Mouse (Mus musculus): ENCODE data around the gene Gab2.

Gab2 gene

DNA sequence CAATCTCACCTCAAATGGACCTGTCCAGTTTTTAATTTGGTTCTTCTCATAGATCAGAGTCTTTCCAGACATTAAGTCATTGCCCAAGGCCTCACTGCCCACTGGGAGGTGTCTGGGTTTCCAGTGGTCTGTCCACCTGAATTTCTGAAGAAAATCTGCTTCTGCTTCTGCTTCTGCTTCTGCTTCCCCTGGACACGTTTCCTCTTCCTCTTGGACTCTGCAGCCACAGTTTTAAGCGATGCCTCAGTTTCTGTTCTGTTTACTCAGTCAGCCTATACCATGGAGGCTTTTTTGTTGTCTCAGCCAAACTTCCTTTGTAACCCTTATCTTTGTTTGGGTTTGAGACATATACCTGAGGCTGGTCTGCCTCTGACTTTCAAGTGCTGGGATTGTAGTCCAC lies 170.3 kb downstream of the Gab2 start:
- DNase-seq (ENCODE audit: low read depth) = no peak

- DNase-seq (ENCODE audit: low read depth) = no peak
Observed at GRCm38 (mm10) chr7:97262541-97262940, 181.2 kb downstream of the Gab2 start.

- DNase-seq (ENCODE audit: low read depth) = no peak
Observed at GRCm38 (mm10) chr7:97270367-97270766, 189.0 kb downstream of the Gab2 start.

DNA sequence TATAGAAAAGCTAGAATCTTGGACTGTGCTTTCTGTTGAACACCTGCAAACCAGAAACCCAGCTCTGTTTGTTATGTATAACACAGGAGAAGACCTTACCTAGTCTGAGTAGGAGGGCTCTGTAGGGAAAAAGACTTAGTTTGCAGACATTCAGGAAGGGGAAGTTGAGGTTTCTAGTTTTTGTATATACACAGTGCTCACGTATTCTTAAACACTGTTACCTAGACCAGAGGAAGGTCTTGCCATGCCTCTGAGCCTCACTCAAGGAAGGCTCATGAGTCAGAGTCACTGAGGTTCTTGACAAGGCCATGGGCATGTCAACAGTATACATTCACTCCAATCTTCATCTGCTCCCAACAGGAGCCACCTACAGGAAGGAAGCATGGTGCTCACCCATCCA lies 189.7 kb downstream of the Gab2 start:
- no peak for DNase-seq (ENCODE audit: low read depth)

- DNase-seq (ENCODE audit: low read depth) = no peak
Observed at GRCm38 (mm10) chr7:97296986-97297385, 215.6 kb downstream of the Gab2 start.

DNA sequence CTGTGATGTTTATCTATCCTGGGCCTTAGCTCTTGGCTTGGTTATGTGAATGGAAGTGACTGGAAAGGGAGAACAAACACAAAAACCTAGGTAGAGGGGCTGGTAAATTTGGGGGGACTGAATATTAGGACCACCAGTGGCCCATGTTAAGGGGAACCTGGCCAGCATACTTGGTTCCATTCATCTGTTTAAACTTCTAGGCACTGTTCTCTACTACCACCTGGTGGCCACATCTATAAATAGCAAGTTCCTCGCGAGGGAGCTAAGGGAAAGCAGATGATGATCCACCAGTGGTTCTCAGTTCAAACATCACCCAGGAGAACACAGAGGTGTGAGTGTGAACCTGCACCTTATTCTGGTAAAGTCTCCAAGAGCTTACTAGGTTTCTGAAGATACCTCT lies 216.1 kb downstream of the Gab2 start:
- peak; percentile 72 for DNase-seq (ENCODE audit: low read depth)

GRCm38 (mm10) chr7:97298279-97298678 lies 216.9 kb downstream of the Gab2 start:
- DNase-seq (ENCODE audit: low read depth) = no peak

- no peak for DNase-seq (ENCODE audit: low read depth)
Observed at GRCm38 (mm10) chr7:97298943-97299342, 217.6 kb downstream of the Gab2 start.

- DNase-seq (ENCODE audit: low read depth) = no peak
Observed at GRCm38 (mm10) chr7:97300914-97301313, 219.5 kb downstream of the Gab2 start.

DNA sequence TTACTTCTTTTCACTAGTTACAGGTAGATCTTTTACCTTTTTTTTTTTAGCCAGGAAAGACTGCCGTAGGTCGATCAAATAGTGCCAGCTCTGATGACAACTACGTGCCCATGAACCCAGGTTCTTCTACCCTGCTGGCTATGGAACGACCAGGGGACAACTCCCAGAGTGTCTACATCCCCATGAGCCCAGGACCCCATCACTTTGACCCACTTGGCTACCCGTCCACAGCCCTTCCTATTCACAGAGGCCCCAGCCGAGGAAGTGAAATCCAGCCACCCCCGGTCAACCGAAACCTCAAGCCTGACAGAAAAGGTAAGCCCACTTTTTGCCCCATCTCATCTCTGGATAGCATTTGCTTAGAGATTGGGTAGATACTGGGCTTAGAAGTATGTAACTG lies 219.9 kb downstream of the Gab2 start:
- no peak for DNase-seq (ENCODE audit: low read depth)

GRCm38 (mm10) chr7:97302261-97302660 lies 220.9 kb downstream of the Gab2 start:
- DNase-seq (ENCODE audit: low read depth) = no peak

DNA sequence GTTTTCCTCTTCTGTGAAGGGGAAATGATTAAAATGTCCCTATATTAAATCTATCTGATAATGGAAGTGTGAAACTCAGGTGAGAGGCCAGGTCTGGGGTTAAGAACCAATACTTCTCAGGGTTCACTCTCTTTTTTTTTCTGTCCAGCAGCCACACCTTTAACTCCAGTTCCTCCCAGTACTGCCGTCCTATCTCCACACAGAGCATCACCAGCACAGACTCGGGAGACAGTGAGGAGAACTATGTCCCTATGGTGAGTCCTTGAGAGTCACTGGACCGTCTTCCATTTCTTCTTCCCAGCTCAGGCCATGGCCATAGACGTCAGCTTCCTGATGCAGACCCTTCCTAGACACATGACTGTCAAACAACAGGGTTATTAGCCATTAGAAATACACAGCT lies 221.5 kb downstream of the Gab2 start:
- no peak for DNase-seq (ENCODE audit: low read depth)

GRCm38 (mm10) chr7:97303614-97304013 lies 222.2 kb downstream of the Gab2 start:
- no peak for DNase-seq (ENCODE audit: low read depth)

- no peak for DNase-seq (ENCODE audit: low read depth)
Observed at GRCm38 (mm10) chr7:97304471-97304870, 223.1 kb downstream of the Gab2 start.

- no peak for DNase-seq (ENCODE audit: low read depth)
Observed at GRCm38 (mm10) chr7:97305206-97305605, 223.8 kb downstream of the Gab2 start.

GRCm38 (mm10) chr7:97306813-97307212 lies 225.4 kb downstream of the Gab2 start:
- DNase-seq (ENCODE audit: low read depth) = no peak

DNA sequence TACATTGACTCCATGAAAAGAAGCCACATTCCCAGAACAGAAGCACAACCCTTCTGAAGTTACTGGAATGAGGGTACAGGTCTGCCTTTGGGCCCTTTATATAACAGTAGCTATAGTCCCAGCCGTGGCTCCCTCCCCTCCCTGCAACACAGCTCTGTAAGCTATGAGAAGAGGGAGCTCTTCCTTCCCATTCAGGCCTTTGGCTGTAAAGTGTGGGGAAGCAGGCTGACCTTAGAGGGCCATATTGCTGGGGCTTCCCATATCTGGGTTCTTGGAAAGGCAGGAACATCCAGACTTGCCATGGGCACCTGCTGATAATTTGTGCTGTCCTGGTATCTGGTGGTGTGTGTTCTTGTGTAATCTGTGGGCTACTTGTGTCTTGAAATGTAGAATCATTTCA lies 226.2 kb downstream of the Gab2 start:
- no peak for DNase-seq (ENCODE audit: low read depth)

GRCm38 (mm10) chr7:97309461-97310340 lies 228.3 kb downstream of the Gab2 start:
- DNase-seq (ENCODE audit: low read depth) = no peak

GRCm38 (mm10) chr7:97310341-97310635 lies 228.9 kb downstream of the Gab2 start:
- no peak for DNase-seq (ENCODE audit: low read depth)

DNA sequence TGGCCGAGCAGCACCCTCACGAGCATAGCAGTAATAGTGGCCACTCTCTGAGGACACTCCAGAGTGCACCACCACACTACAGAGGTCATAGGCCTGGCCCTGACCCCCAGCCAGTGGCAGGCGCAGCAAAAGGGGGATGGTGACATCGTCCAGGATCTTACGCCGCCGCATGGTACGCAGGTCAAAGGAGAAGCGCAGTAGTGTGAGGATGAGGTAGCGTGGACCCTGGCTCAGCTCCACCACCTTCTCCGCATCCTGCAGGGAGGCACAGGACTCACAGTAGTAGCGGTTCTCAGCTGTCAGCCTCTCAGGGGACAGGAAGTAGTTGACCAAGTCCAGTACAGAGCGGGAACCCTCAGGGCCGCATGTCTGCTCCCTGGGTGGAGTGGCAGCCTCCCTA lies 230.2 kb downstream of the Gab2 start:
- no peak for DNase-seq (ENCODE audit: low read depth)

- no peak for DNase-seq (ENCODE audit: low read depth)
Observed at GRCm38 (mm10) chr7:97312196-97312595, 230.8 kb downstream of the Gab2 start.

DNA sequence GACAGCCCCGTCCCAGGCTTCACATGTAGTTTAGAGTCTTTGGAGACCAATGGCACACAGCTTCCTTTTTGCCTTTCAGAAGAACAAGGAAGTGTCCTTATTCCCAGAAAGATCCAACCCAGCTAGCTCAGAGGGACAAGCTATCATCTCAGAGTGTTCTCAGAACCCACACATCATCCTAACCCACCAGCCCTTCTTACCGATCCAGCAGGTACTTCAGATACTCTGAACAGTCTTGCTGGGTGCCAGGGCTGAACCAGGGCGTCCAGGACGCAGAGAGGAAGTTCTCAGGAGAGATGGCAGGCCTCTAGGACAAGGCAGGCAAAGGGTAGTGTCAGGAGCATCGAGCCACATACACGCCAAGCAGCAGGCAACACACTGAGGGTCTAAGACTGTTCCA lies 231.5 kb downstream of the Gab2 start:
- DNase-seq (ENCODE audit: low read depth) = no peak

DNA sequence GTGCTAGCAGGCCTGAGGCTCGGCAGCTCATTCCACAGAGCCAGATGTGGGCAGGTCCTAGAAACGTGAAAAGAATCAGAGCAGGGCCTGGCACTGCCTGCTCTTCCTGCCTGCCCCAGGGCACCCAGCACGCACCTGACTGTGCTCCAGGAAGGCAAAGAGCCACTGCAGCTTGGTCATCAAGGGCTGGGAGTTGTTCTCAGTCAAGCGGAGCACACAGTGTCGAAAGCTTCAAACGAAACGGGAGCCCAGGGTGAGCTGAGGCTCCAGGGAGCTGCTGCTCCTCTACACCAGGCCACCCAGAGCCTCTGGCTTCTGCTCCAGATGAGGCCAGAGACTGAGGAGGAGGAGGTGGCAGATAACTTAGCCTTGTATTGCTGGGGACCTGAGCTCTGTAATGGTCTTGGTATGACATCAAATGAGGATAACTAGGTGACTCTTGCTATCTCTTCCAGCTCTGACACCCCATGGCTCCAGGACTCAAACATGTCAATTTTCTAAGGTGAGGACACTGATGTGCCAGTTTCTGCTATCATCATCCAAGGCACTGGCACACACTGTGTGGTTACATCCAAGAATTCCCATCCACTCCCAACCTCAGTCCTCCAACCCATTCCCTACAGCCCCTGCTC lies 232.1 kb downstream of the Gab2 start:
- DNase-seq (ENCODE audit: low read depth) = no peak

DNA sequence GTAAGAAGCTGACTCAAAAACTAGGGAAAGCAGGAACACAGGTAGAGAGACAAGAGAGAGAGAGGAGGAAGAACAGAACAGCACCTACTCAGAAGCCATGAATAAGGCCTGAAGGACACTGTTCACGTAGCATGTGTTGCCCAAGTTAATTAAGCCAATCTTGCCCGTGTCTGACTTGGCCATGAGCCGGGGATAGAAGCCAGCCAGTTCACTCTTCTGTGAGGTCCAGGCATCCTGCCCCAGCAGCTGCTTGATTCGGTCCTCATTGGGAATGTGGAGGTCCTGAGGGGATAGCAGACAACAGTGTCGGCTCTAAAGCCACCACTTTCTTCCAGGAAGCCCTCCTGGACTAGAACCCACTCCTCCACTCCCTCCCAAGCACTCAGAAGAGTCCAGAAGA lies 233.3 kb downstream of the Gab2 start:
- no peak for DNase-seq (ENCODE audit: low read depth)

Data from induced T-regulatory cell, adult 2 months (primary cell).